Mouse (Mus musculus) liver, postnatal 0 days (tissue): ENCODE results near the gene 2010111I01Rik.

Experiments used
- CTCF ChIP-seq: sonication (generic); IDR thresholded peaks from 2 replicates; pipeline ENCODE4 v1.5.1; 2016; ENCODE audit warnings: antibody characterized with exemption, low read depth
- EP300 ChIP-seq: IDR thresholded peaks from 2 replicates; pipeline ENCODE4 v1.6.1; 2016; ENCODE audit warnings: antibody characterized with exemption, low read depth, mild to moderate bottlenecking

GRCm38 (mm10) chr13:63015362-63015761 lies 50.7 kb downstream of the 2010111I01Rik start:
- no peak for TF ChIP-seq CTCF
- no peak for TF ChIP-seq EP300
